Mouse (Mus musculus): ENCODE data around the gene C1qtnf1. TPM values are rescaled to one million over a fixed set of nuclear protein-coding genes. Genes with fewer than 3 reads are reported as not detected.

C1qtnf1 gene
- polyA plus RNA-seq, 1 experiment from 2014 or later = 15.9 TPM

Other genes starting within 250 kb of the C1qtnf1 start
- gene Cyth1, start 179.6 kb upstream of the C1qtnf1 start, polyA plus RNA-seq (2014; fragmentation: Nextera tagmentation; extraction: Ambion mirVana) = 11.4 and 12.5 TPM in 2 replicates
- 15.9 and 16.1 TPM in 2 replicates for gene Usp36, start 138.0 kb upstream of the C1qtnf1 start, polyA plus RNA-seq (2014; fragmentation: Nextera tagmentation; extraction: Ambion mirVana)
- 0.63 and 1.2 TPM in 2 replicates for gene Cep295nl, start 85.7 kb upstream of the C1qtnf1 start, polyA plus RNA-seq (2014; fragmentation: Nextera tagmentation; extraction: Ambion mirVana)
- 182 and 196 TPM in 2 replicates for gene Timp2, start 72.5 kb upstream of the C1qtnf1 start, polyA plus RNA-seq (2014; fragmentation: Nextera tagmentation; extraction: Ambion mirVana)
- 11.8 and 14.2 TPM in 2 replicates for gene Lgals3bp, start 26.1 kb upstream of the C1qtnf1 start, polyA plus RNA-seq (2014; fragmentation: Nextera tagmentation; extraction: Ambion mirVana)
- 30.8 and 30.9 TPM in 2 replicates for gene Cant1, start 9.1 kb upstream of the C1qtnf1 start, polyA plus RNA-seq (2014; fragmentation: Nextera tagmentation; extraction: Ambion mirVana)
- gene Engase, start 48.6 kb downstream of the C1qtnf1 start, polyA plus RNA-seq (2014; fragmentation: Nextera tagmentation; extraction: Ambion mirVana) = 6.0 and 7.6 TPM in 2 replicates

All from embryonic facial prominence, embryonic 14.5 days (tissue).